23 mouse cellular contexts compared by ENCODE assay signal in genomic region chr3:105158376-105158775, GRCm38 (mm10).
DNase-seq lines count a peak whose midpoint lies in the region; ATAC-seq lines count a peak whose summit lies in the region.
"Had no signal": no experiment of that assay in that cellular context is flagged by ENCODE, and none has a peak within 500 bp of the region (broad histone marks: within the 10 kb centered on the region; RNA-seq: fewer than 3 reads in every experiment).

No protein-coding gene starts in this region.

- no peak for DNase-seq in frontal cortex, postnatal 10 days (ENCODE audit: low spot score in 2 of 2)
- DNase-seq in left cerebral cortex, adult 18-20 months (ENCODE audit: low spot score in 2 of 2), result peak; percentile 8 to 21
- no peak for DNase-seq in left cerebral cortex, postnatal 36 days (ENCODE audit: low spot score in 2 of 2)
- DNase-seq in 416B (ENCODE audit: low read depth), result peak; percentile 50
- no peak for DNase-seq in spleen, postnatal 14 days (ENCODE audit: low spot score in 2 of 2)
- DNase-seq in urinary bladder, postnatal 4 days (ENCODE audit: low spot score in 2 of 2), result no peak
- DNase-seq: adrenal gland, postnatal 10 days; adrenal gland, postnatal 36 days; B cell, adult 2 months; cerebellum, adult 11 months; cerebellum, adult 2 months; cerebellum, adult 9-11 months; cerebellum, postnatal 25 days; gastrocnemius, adult 2 months; gastrocnemius, postnatal 14 days; heart, adult 18-20 months; heart, postnatal 14 days; heart, postnatal 4 days had no signal

- intact Hi-C loops in left cerebral cortex, postnatal 36 days (cut with DNase I), result no loop called here

- ATAC-seq in frontal cortex, adult (ENCODE audit: low TSS enrichment), result peak; percentile 82
- ATAC-seq in megakaryocyte progenitor cell, adult 5-6 weeks (replicated peaks; ENCODE audit: poor library complexity), result peak; percentile 79
- ATAC-seq: forebrain, embryonic 13.5 days; forebrain, embryonic 16.5 days; Patski had no signal

Comparison
In these comparisons a context has a peak if more than half of its experiments do, and no peak if none do; other contexts are left out.
1. DNase-seq: peak in left cerebral cortex, adult 18-20 months (2 of 2) and 416B (single experiment); none in frontal cortex, postnatal 10 days (0 of 2), left cerebral cortex, postnatal 36 days (0 of 2), spleen, postnatal 14 days (0 of 2) and urinary bladder, postnatal 4 days (0 of 2).